21 mouse cellular contexts compared by ENCODE assay signal in genomic region chr1:24685606-24686005, GRCm38 (mm10).
"Had no signal": no experiment of that assay in that cellular context is flagged by ENCODE, and none has a peak within 500 bp of the region (broad histone marks: within the 10 kb centered on the region; RNA-seq: fewer than 3 reads in every experiment).

No protein-coding gene starts in this region.

- H3K9me3 ChIP-seq: kidney, embryonic 15.5 days; limb, embryonic 12.5 days; limb, embryonic 15.5 days; liver, embryonic 12.5 days; liver, embryonic 15.5 days; midbrain, embryonic 12.5 days; midbrain, embryonic 15.5 days; neural tube, embryonic 12.5 days; neural tube, embryonic 15.5 days; stomach, embryonic 15.5 days had no signal

- ATAC-seq: intestine, postnatal 0 days; liver, embryonic 12.5 days; lung, postnatal 0 days; midbrain, embryonic 15.5 days had no signal

- H3K36me3 ChIP-seq: liver, embryonic 15.5 days had no signal

- DNase-seq: kidney, adult 2 months; kidney, postnatal 10 days; kidney, postnatal 4 days; left cerebral cortex, postnatal 4 days; lung, embryonic 14.5 days; retina, postnatal 1 day; right cerebral cortex, postnatal 25 days; thymus, postnatal 25 days had no signal

- H3K4me2 ChIP-seq: kidney, embryonic 15.5 days; limb, embryonic 12.5 days; limb, embryonic 15.5 days; liver, embryonic 12.5 days; liver, embryonic 15.5 days; lung, embryonic 14.5 days; midbrain, embryonic 12.5 days; midbrain, embryonic 15.5 days; neural tube, embryonic 12.5 days; neural tube, embryonic 15.5 days; stomach, embryonic 15.5 days had no signal

- H3K4me1 ChIP-seq: kidney, embryonic 15.5 days; limb, embryonic 12.5 days; limb, embryonic 15.5 days; liver, embryonic 12.5 days; liver, embryonic 15.5 days; midbrain, embryonic 12.5 days; midbrain, embryonic 15.5 days; neural tube, embryonic 12.5 days; stomach, embryonic 15.5 days had no signal

- H3K9ac ChIP-seq: kidney, embryonic 15.5 days; limb, embryonic 12.5 days; limb, embryonic 15.5 days; liver, embryonic 12.5 days; liver, embryonic 15.5 days; lung, embryonic 14.5 days; midbrain, embryonic 12.5 days; midbrain, embryonic 15.5 days; neural tube, embryonic 12.5 days; neural tube, embryonic 15.5 days; stomach, embryonic 15.5 days had no signal

- H3K4me3 ChIP-seq: kidney, embryonic 15.5 days; limb, embryonic 12.5 days; limb, embryonic 15.5 days; liver, embryonic 12.5 days; liver, embryonic 15.5 days; midbrain, embryonic 12.5 days; midbrain, embryonic 15.5 days; neural tube, embryonic 12.5 days; neural tube, embryonic 15.5 days; stomach, embryonic 15.5 days had no signal

- H3K27me3 ChIP-seq: kidney, embryonic 15.5 days; limb, embryonic 12.5 days; limb, embryonic 15.5 days; liver, embryonic 12.5 days; liver, embryonic 15.5 days; midbrain, embryonic 12.5 days; midbrain, embryonic 15.5 days; neural tube, embryonic 12.5 days; neural tube, embryonic 15.5 days; stomach, embryonic 15.5 days had no signal

- H3K27ac ChIP-seq: kidney, embryonic 15.5 days; limb, embryonic 12.5 days; limb, embryonic 15.5 days; liver, embryonic 12.5 days; liver, embryonic 15.5 days; macrophage; midbrain, embryonic 12.5 days; midbrain, embryonic 15.5 days; neural tube, embryonic 12.5 days; neural tube, embryonic 15.5 days; stomach, embryonic 15.5 days had no signal
